Mouse (Mus musculus) thymus, postnatal 10 days (tissue): ENCODE measurements at regions not wholly inside any gene's neighbourhood (a gene's known extent, or its start where the extent isn't known, plus 50 kb on each side); places are given as distances from the start of the nearest gene placed in this dataset.
A peak's percentile ranks its signal among the peaks of the same experiment; 100 is the strongest.
"Not testable (repeated sequence)": the region's sequence is repeated elsewhere in the genome, so short reads cannot be mapped to it uniquely, and the experiment has no call there.

Source experiments
- DNase-seq, 2 experiments: peaks; one replicate each; pipeline ENCODE4 v3.0.0; 2021; ENCODE audit warnings: low spot score in 2 of 2

DNA sequence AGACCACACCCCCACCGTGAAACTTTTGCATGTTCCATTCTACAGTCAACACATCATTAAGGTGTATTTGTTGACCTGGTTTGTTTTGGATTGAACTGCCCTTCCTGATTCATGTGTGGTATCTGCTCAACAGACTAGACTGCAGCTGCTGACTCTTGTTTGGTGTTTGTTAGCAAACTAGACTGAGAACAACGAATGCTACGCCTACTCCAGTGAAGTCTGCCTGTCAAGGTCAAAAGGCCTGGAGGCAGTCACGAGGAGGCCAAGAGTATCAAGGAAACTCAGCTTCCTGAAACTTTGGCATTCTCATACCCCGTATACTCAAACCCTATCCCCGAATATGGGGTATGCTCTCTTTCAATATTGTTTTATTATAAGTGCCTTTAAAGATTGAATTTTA, 194.2 kb upstream of the Spin1 start:
- DNase-seq: not testable (repeated sequence)

- no peak for DNase-seq
These were observed 193.8 kb upstream of the Spin1 start for GRCm38 (mm10) chr13:50906910-50907309.

DNA sequence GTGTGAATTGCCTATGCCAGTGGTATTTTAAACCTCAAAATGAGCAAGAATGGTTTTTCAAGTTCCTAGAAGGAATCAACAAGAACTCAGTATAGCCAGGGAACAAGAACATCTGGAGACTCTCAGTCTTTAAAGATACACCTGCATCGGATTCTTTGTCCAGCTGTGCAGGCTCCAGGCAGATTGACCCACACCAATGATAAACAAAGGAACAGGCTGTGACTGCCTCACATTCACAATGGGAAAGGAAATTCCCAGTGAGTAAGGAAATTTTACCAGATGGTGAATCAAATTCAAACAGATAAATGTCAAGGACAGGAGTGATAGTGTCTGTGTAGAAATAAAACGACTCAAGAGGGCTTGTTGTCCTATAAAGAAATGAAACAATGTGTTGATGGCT, 187.9 kb upstream of the Spin1 start:
- not testable (repeated sequence) for DNase-seq

GRCm38 (mm10) chr13:50934017-50934416, 166.7 kb upstream of the Spin1 start:
- not testable (repeated sequence) for DNase-seq

- DNase-seq: no peak
These were observed 158.1 kb upstream of the Spin1 start for GRCm38 (mm10) chr13:50942561-50942960.

DNA sequence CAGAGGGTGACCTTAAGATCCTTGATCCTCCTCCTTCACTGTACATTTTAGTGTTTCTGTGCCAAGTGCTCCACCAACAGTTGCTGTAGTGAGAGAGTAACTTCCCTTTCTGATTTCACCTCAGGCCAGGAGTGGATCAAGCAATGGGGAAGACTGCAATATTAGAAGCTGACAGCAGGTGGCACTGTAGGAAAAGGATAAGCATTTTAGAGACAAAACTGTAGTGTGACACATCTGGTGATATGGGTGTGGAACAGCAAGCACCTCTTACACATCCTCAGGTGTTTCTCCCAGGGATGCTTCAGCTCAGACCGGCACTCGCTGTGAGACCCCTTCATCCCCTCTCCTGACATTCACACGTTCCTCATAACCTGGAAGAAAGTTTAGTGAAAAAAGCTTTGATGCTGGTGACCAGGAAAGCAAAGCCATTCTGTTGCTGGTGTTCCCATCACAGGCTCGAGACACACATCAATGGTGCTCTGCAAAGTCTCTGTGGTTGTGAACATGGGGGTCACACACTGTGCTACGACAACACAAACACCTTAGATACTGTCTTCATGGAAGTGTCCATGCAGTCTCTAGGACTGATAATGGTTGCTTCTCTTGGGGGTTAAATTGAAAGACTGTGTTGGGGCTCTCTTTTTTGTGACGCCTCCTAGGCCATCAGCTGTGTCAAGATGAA, 151.0 kb upstream of the Spin1 start:
- DNase-seq: peak; percentile 32 to 73

- DNase-seq: no peak
These were observed 146.0 kb upstream of the Spin1 start for GRCm38 (mm10) chr13:50954671-50955070.

GRCm38 (mm10) chr13:50958051-50958883, 142.4 kb upstream of the Spin1 start:
- no peak for DNase-seq

GRCm38 (mm10) chr13:50960909-50961308, 139.8 kb upstream of the Spin1 start:
- DNase-seq: no peak

DNA sequence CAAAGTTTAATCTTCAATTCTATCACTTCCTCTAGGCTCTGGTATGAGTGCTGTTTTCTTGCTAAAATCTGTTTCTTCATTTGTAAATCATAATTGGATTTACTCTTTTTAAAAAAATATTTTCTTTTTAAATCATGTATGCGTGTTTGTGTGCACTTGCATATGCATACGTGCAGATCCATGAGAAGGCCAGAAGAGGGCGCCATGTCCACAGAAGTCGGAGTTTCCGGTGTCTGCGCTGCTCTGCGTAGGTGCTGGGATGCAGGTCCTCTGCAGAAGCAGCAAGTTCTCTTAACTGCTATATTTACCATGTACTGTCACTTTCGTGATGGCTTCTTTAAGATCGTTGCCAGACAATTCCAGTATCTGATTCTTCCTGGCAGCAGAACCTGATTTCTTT, 136.6 kb upstream of the Spin1 start:
- no peak for DNase-seq

- not testable (repeated sequence) for DNase-seq
These were observed 135.6 kb upstream of the Spin1 start for GRCm38 (mm10) chr13:50965041-50965440.

GRCm38 (mm10) chr13:50965678-50966077, 135.0 kb upstream of the Spin1 start:
- no peak for DNase-seq

DNA sequence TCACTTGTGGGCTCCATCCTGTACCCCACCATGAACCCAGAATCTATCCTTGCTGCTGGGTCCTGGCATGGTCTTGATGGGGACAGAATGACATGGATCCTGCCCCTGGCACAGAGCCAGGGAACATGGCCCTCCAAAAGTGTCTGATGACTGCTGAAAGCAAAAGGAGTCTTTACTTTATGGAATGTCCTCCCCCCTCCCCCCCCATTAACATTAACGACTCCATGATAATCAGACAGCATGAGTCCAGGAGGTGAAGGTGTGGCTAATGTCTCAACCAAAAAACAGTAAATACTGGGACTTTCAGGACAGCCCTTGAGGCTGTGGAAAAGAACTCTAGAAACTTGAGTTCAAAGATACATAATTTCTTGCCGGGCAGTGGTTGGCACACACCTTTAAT, 133.9 kb upstream of the Spin1 start:
- DNase-seq: no peak

- no peak for DNase-seq
These were observed 127.3 kb upstream of the Spin1 start for GRCm38 (mm10) chr13:50973379-50973778.

GRCm38 (mm10) chr13:50975306-50975920, 125.3 kb upstream of the Spin1 start:
- DNase-seq: no peak

DNA sequence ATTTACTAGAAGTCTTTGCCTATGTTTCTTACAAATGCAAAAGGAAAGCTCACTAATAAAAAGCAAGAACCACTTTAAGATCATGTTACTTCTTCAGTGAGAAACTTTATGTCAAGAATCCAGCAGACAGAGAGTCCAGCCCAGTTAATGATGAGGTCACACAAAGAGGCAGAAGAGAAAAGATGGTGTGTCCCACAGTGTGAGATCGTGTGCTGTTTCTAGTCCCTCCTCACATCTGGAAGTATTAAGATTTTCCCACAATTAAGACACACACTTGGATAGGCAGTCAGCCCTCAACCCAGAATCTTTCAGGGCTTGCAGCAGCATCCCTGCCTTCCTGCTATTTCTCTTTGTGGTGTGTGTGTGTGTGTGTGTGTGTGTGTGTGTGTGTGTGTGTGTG, 118.7 kb upstream of the Spin1 start:
- no peak for DNase-seq

DNA sequence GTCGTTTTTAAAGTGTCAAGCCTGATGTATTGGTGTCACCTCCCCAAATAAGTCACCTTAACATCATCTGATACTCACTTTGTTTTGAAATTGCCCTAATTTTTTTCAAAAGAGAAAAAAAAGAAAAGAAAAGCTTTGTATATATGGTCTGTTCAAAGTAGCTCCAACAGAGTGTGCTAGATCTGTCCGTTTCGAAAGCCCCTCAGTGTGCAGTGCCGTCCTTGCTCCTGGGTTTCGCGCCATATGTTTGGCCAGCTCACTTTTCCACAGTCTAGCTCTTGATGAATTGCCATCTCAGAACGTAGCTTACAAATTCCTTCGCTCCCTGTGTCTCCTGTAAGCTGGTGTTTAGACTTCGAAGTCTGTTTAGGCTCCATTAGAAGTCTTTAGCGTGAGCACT, 117.7 kb upstream of the Spin1 start:
- no peak for DNase-seq

- no peak for DNase-seq
These were observed 108.8 kb upstream of the Spin1 start for GRCm38 (mm10) chr13:50991726-50992432.

GRCm38 (mm10) chr13:50999738-51000137, 100.9 kb upstream of the Spin1 start:
- DNase-seq: no peak

- DNase-seq: no peak
These were observed 95.9 kb upstream of the Spin1 start for GRCm38 (mm10) chr13:51004827-51005226.

- no peak for DNase-seq
These were observed 89.9 kb upstream of the Spin1 start for GRCm38 (mm10) chr13:51010736-51011135.

DNA sequence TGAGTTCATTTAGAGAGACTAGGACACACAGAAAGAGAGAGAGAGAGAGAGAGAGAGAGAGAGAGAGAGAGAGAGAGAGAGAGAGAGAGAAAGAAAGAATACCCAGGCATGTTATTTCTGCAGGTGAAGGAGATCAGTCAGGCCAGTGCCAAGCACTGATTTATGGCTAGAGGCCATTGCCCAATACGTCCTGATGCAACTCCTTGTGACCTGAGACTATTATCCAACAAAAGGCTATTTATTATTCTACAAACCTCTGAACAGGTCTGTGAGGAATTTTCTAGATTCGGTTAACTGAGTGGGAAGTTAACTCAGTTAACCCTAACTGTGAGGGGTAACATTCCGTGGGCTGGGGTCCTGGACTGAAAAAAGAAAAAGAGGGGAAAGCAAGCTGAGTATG, 84.5 kb upstream of the Spin1 start:
- no peak for DNase-seq
